14 mouse cellular contexts compared by ENCODE assay signal in the genomic region with DNA sequence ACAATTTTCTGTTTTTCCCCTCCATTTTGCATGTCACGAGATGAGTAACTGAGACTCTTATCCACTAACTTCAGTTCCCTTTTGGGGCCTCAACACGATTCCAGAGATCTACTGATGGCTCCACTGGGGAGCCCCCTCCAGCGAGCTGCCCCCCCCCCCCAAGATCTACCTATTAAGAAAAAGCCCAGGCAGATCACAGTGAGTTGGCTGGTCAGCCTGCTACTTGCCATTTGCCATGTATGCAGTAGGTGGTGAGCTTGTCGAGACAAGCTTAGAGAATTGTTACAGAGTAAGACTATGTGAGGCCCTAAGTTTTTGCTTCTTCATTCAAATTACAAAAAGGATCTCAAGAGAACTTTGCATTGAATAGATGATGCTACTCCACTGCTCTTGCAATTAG.
DNase-seq lines count a peak whose midpoint lies in the region; ATAC-seq lines count a peak whose summit lies in the region.
"Had no signal": no experiment of that assay in that cellular context is flagged by ENCODE, and none has a peak within 500 bp of the region (broad histone marks: within the 10 kb centered on the region; RNA-seq: fewer than 3 reads in every experiment).

No protein-coding gene starts in this region.

- H3K27me3 ChIP-seq in hindbrain, embryonic 12.5 days: no peaks in the 10 kb centered on the region
- H3K27me3 ChIP-seq in hindbrain, embryonic 10.5 days (ENCODE audit: insufficient read depth, poor library complexity, severe bottlenecking): no peaks in the 10 kb centered on the region
- no peaks in the 10 kb centered on the region for H3K27me3 ChIP-seq in embryonic facial prominence, embryonic 15.5 days
- no peaks in the 10 kb centered on the region for H3K27me3 ChIP-seq in limb, embryonic 13.5 days
- H3K27me3 ChIP-seq in neural tube, embryonic 14.5 days (ENCODE audit: control insufficient read depth, insufficient read depth, low read length): no peaks in the 10 kb centered on the region
- H3K27me3 ChIP-seq: Patski had no signal

- no peak for ATAC-seq in hindbrain, embryonic 12.5 days (ENCODE audit: low FRiP score)
- ATAC-seq in embryonic facial prominence, embryonic 15.5 days (ENCODE audit: insufficient number of reproducible peaks, low FRiP score, low TSS enrichment, low read depth): no peak
- ATAC-seq in limb, embryonic 13.5 days (ENCODE audit: low FRiP score, low read depth): no peak
- no peak for ATAC-seq in neural tube, embryonic 14.5 days (ENCODE audit: low read depth)
- ATAC-seq: CD4-positive, CD25-positive, alpha-beta regulatory T cell, adult 4 months; Patski had no signal

- 44% methylated on average over 4 of the region's 4 CpGs for WGBS in hindbrain, embryonic 12.5 days
- WGBS in hindbrain, embryonic 10.5 days: 75% methylated on average over 4 of the region's 4 CpGs
- WGBS in embryonic facial prominence, embryonic 15.5 days: 24% methylated on average over 4 of the region's 4 CpGs
- WGBS in limb, embryonic 13.5 days: 46% methylated on average over 4 of the region's 4 CpGs
- 37% methylated on average over 4 of the region's 4 CpGs for WGBS in neural tube, embryonic 14.5 days

- peak overlapping the region; percentile 31 for H3K4me3 ChIP-seq in hindbrain, embryonic 12.5 days
- H3K4me3 ChIP-seq in hindbrain, embryonic 10.5 days: no peak overlapping the region
- no peak overlapping the region for H3K4me3 ChIP-seq in embryonic facial prominence, embryonic 15.5 days (replicated peaks)
- H3K4me3 ChIP-seq in limb, embryonic 13.5 days: peak overlapping the region; percentile 46
- peak overlapping the region; percentile 89 for H3K4me3 ChIP-seq in neural tube, embryonic 14.5 days (ENCODE audit: low read depth, low read length)

- peak overlapping the region; percentile 91 for H3K27ac ChIP-seq in hindbrain, embryonic 12.5 days
- H3K27ac ChIP-seq in hindbrain, embryonic 10.5 days: no peak overlapping the region
- H3K27ac ChIP-seq in embryonic facial prominence, embryonic 15.5 days (replicated peaks): peak overlapping the region; percentile 88
- H3K27ac ChIP-seq in limb, embryonic 13.5 days: peak overlapping the region; percentile 69; the same call in 1 of the 2 replicates
- peak overlapping the region; percentile 94 for H3K27ac ChIP-seq in neural tube, embryonic 14.5 days (ENCODE audit: low read depth, low read length)
- H3K27ac ChIP-seq: kidney, postnatal 0 days had no signal

- peak overlapping the region; percentile 39; the same call in 1 of the 2 replicates for H3K9ac ChIP-seq in hindbrain, embryonic 12.5 days
- no peak overlapping the region for H3K9ac ChIP-seq in embryonic facial prominence, embryonic 15.5 days
- H3K9ac ChIP-seq in limb, embryonic 13.5 days: peak overlapping the region; percentile 86
- peak overlapping the region; percentile 100 for H3K9ac ChIP-seq in neural tube, embryonic 14.5 days (replicated peaks; ENCODE audit: low read depth, low read length)

- H3K36me3 ChIP-seq in hindbrain, embryonic 12.5 days: peaks cover 54% of the 10 kb centered on the region
- peaks cover 71% of the 10 kb centered on the region for H3K36me3 ChIP-seq in hindbrain, embryonic 10.5 days
- H3K36me3 ChIP-seq in embryonic facial prominence, embryonic 15.5 days: peaks cover 33% of the 10 kb centered on the region
- peaks cover 68% of the 10 kb centered on the region for H3K36me3 ChIP-seq in limb, embryonic 13.5 days
- H3K36me3 ChIP-seq in neural tube, embryonic 14.5 days (ENCODE audit: control insufficient read depth, insufficient read depth, low read length): peaks cover 47% of the 10 kb centered on the region

- peaks cover 46% of the 10 kb centered on the region for H3K4me1 ChIP-seq in hindbrain, embryonic 12.5 days
- peaks cover 47% of the 10 kb centered on the region for H3K4me1 ChIP-seq in hindbrain, embryonic 10.5 days (replicated peaks)
- peaks cover 49% of the 10 kb centered on the region for H3K4me1 ChIP-seq in embryonic facial prominence, embryonic 15.5 days
- peaks cover 52% of the 10 kb centered on the region for H3K4me1 ChIP-seq in limb, embryonic 13.5 days
- H3K4me1 ChIP-seq in neural tube, embryonic 14.5 days (ENCODE audit: control insufficient read depth, insufficient read depth, low read length): peaks cover 37% of the 10 kb centered on the region

- peak overlapping the region; percentile 59 for H3K4me2 ChIP-seq in hindbrain, embryonic 12.5 days (replicated peaks)
- peak overlapping the region; percentile 45 for H3K4me2 ChIP-seq in embryonic facial prominence, embryonic 15.5 days (replicated peaks)
- peak overlapping the region; percentile 74 for H3K4me2 ChIP-seq in limb, embryonic 13.5 days (replicated peaks)
- H3K4me2 ChIP-seq in neural tube, embryonic 14.5 days (ENCODE audit: low read depth, low read length): peak overlapping the region; percentile 86

- no peaks in the 10 kb centered on the region for H3K9me3 ChIP-seq in hindbrain, embryonic 12.5 days (replicated peaks)
- no peaks in the 10 kb centered on the region for H3K9me3 ChIP-seq in hindbrain, embryonic 10.5 days
- H3K9me3 ChIP-seq in embryonic facial prominence, embryonic 15.5 days (replicated peaks): no peaks in the 10 kb centered on the region
- H3K9me3 ChIP-seq in limb, embryonic 13.5 days: no peaks in the 10 kb centered on the region
- H3K9me3 ChIP-seq in neural tube, embryonic 14.5 days (ENCODE audit: control insufficient read depth, low read length): no peaks in the 10 kb centered on the region

- DNase-seq in hindbrain, embryonic 10.5 days (ENCODE audit: low spot score): no peak
- no peak for DNase-seq in urinary bladder, adult 18-20 months (ENCODE audit: low spot score in 2 of 2)
- DNase-seq in heart, adult 9 months (ENCODE audit: low spot score in 2 of 2): no peak
- DNase-seq in embryo, embryonic 11 days: no peak
- DNase-seq: adrenal gland, postnatal 14 days; layer of hippocampus, postnatal 36 days; thymus, adult 2 months had no signal

Comparison
In these comparisons a context has a peak if more than half of its experiments do, and no peak if none do; other contexts are left out.
1. H3K4me3 ChIP-seq: peak in hindbrain, embryonic 12.5 days (single experiment), limb, embryonic 13.5 days (single experiment) and neural tube, embryonic 14.5 days (single experiment); none in hindbrain, embryonic 10.5 days (single experiment) and embryonic facial prominence, embryonic 15.5 days (single experiment).
2. Peak in every context shown above with its lines, with median percentiles within 50 percentile points of each other: H3K4me2 ChIP-seq.